Mouse (Mus musculus): ENCODE data around the gene Ifnlr1.
"Not testable (repeated sequence)": the region's sequence is repeated elsewhere in the genome, so short reads cannot be mapped to it uniquely, and the experiment has no call there.

The Ifnlr1 gene

GRCm38 (mm10) chr4:135686568-135686953 lies 474 bp downstream of the Ifnlr1 start:
- DNase-seq (ENCODE audit: low spot score), result no peak

- no peak for DNase-seq (ENCODE audit: low spot score)
These were observed 3.7 kb downstream of the Ifnlr1 start for GRCm38 (mm10) chr4:135689797-135690196.

GRCm38 (mm10) chr4:135690241-135690640 lies 4.2 kb downstream of the Ifnlr1 start:
- DNase-seq (ENCODE audit: low spot score), result no peak

- DNase-seq (ENCODE audit: low spot score), result no peak
These were observed 6.8 kb downstream of the Ifnlr1 start for GRCm38 (mm10) chr4:135692916-135693315.

GRCm38 (mm10) chr4:135698498-135698897 lies 12.4 kb downstream of the Ifnlr1 start:
- DNase-seq (ENCODE audit: low spot score), result no peak

- DNase-seq (ENCODE audit: low spot score), result no peak
These were observed 17.4 kb downstream of the Ifnlr1 start for GRCm38 (mm10) chr4:135703497-135703896.

- no peak for DNase-seq (ENCODE audit: low spot score)
These were observed 17.9 kb downstream of the Ifnlr1 start for GRCm38 (mm10) chr4:135704016-135704415.

- DNase-seq (ENCODE audit: low spot score), result no peak
These were observed 20.0 kb downstream of the Ifnlr1 start for GRCm38 (mm10) chr4:135706045-135706444.

- DNase-seq (ENCODE audit: low spot score), result peak; percentile 82
These were observed 23.0 kb downstream of the Ifnlr1 start for GRCm38 (mm10) chr4:135709072-135709564.

- no peak for DNase-seq (ENCODE audit: low spot score)
These were observed 23.5 kb downstream of the Ifnlr1 start for GRCm38 (mm10) chr4:135709621-135710020.

- DNase-seq (ENCODE audit: low spot score), result no peak
These were observed 24.3 kb downstream of the Ifnlr1 start for GRCm38 (mm10) chr4:135710392-135710791.

GRCm38 (mm10) chr4:135714776-135715175 lies 28.7 kb downstream of the Ifnlr1 start:
- DNase-seq (ENCODE audit: low spot score), result no peak

- DNase-seq (ENCODE audit: low spot score), result not testable (repeated sequence)
These were observed 30.4 kb downstream of the Ifnlr1 start for GRCm38 (mm10) chr4:135716438-135716837.

- no peak for DNase-seq (ENCODE audit: low spot score)
These were observed 36.6 kb downstream of the Ifnlr1 start for GRCm38 (mm10) chr4:135722540-135723290.

- no peak for DNase-seq (ENCODE audit: low spot score)
These were observed 40.3 kb downstream of the Ifnlr1 start for GRCm38 (mm10) chr4:135726416-135726815.

- DNase-seq (ENCODE audit: low spot score), result no peak
These were observed 41.7 kb downstream of the Ifnlr1 start, which contains the start of gene Il22ra1 for GRCm38 (mm10) chr4:135727817-135728216. Gene Il22ra1 (plus strand): TSS chr4:135728172.

GRCm38 (mm10) chr4:135730204-135730603 lies 44.1 kb downstream of the Ifnlr1 start:
- no peak for DNase-seq (ENCODE audit: low spot score)

- no peak for DNase-seq (ENCODE audit: low spot score)
These were observed 44.9 kb downstream of the Ifnlr1 start for GRCm38 (mm10) chr4:135730951-135731350.

- DNase-seq (ENCODE audit: low spot score), result no peak
These were observed 47.8 kb downstream of the Ifnlr1 start for GRCm38 (mm10) chr4:135733901-135734300.

GRCm38 (mm10) chr4:135736903-135737302 lies 50.8 kb downstream of the Ifnlr1 start:
- DNase-seq (ENCODE audit: low spot score), result no peak

GRCm38 (mm10) chr4:135738237-135738636 lies 52.1 kb downstream of the Ifnlr1 start:
- DNase-seq (ENCODE audit: low spot score), result no peak

GRCm38 (mm10) chr4:135739148-135739547 lies 53.1 kb downstream of the Ifnlr1 start:
- no peak for DNase-seq (ENCODE audit: low spot score)

- peak; percentile 25 for DNase-seq (ENCODE audit: low spot score)
These were observed 53.6 kb downstream of the Ifnlr1 start for GRCm38 (mm10) chr4:135739672-135740071.

GRCm38 (mm10) chr4:135743520-135743919 lies 57.4 kb downstream of the Ifnlr1 start:
- DNase-seq (ENCODE audit: low spot score), result no peak

Data from spleen, adult 12 weeks (tissue).